Mouse (Mus musculus) right cerebral cortex, adult 18-20 months (tissue): ENCODE measurements around the gene Hmx1.

ENCODE experiments used
- DNase-seq: peaks from one replicate; pipeline ENCODE4 v3.0.0; 2022; ENCODE audit warnings: mixed read lengths

Hmx1 gene

DNA sequence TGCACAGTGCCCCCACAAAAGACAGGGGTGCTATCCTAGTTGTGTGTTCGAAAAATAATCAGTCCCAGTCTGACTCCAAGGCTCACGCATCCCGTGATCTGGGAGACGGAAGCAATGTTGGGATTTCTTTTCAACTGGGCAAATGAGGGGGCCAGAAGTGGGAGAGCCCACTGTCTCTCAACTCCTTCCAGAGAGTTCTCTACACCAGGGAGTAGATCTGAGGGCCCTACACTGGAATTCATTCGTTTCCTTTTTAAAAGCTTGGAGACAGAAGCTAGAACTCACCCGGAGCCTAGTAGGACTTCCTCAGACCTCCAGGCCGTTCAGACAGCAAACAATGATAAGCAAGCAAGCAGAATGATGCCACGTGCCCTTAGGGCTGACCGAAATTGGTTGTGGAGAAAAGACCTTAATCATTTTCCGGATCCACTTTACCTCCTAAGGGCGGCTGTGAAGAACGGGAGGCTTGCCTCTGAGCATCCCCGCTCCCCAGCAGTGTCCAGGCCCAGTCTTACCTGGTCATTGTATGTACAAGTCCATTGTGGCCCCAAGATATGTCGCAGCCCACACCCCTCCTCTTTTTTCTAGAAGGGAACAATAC is 9.5 kb downstream of the Hmx1 start:
- DNase-seq, result no peak

DNA sequence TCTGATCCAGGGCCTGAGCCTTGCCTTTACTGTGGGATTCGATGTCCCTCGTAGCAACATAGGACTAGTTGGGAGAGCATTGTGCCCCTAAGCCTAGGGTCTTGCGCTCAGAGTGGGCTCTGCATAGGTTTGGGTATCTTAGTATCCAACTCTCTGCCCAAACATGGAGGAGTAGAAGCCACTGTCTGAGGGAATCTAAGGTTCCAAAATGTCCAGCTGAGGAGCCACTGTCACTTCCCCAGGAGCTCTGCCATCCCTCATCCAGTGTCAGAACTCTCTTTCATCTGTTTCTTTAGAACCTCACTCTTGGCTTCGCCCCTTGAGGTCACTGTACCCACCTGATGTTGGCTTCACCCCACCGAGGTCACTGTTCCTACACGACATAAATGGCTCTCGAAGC is 10.2 kb downstream of the Hmx1 start:
- no peak for DNase-seq

DNA sequence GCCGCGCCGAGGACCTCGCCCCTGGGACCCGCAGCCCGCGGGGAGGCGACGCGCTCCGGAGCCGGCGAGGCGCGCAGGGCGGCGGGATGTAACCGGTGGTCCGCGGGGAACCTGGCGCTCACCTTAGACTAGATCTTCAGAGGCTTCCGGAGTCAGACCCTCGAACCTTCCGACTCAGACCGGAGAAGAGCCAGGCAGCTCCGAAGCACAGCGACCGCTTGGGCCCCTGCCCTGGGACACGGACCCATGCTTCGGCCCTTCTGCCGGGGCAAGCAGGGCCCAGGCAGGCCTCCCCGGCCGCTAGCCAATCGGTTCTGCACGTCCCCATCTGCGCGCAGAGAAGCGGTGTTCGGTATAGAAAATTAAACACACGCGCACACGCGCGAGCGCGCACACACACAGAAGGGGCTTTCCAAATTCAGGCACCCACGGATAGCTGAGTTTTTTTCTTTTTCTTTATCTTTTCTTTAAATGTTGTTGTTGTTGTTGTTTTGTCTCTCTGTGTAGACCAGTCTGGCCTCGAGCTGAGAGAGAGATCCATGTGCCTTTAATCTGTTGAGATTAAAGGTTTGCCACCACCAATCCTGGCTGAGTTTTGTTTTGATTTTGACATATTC is 10.9 kb downstream of the Hmx1 start:
- DNase-seq, result no peak

DNA sequence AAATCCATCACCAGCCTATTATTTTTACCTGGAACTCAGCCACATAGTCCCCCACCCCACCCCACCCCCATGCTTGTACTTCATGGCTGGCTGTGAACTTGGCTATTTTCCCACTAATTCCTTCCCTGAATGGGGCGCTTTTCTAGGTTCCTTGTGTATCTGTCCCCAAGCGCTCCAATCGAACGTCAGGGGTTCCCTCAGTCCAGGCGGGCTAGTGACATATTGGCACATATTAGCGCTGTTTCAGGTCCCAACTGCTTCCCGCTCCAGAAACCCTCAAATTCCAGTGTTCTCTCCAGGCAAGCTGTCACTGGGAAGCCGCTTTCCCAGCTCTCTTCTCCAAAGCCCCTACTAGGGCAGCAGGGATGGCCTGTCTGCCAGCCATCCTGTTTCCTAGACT is 12.3 kb downstream of the Hmx1 start:
- no peak for DNase-seq

DNA sequence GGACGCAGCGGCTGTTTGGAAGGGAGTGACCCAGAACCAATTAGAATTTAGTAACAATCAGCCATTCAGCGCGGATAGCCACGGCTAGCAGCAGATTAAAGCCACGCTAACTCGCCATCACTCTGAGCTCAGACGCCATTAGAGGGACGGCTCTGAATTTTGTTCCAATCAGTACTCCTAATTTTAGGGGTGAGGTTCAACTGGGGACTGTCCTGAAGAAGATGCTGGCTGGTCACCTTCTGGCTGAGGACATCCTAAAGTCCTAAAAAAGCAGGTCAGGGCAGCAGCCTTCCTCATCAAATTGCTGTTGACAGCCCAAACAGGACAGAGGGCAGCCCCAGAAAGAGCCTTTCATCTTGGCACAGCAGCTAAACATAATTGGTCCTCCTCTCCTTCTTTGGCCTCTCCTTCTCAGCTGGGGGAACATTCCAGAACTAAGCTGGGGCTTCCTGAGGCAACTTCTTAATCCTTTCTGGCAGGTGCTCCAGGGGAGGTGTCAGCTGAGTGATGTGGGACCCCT is 18.6 kb downstream of the Hmx1 start:
- DNase-seq, result no peak

DNA sequence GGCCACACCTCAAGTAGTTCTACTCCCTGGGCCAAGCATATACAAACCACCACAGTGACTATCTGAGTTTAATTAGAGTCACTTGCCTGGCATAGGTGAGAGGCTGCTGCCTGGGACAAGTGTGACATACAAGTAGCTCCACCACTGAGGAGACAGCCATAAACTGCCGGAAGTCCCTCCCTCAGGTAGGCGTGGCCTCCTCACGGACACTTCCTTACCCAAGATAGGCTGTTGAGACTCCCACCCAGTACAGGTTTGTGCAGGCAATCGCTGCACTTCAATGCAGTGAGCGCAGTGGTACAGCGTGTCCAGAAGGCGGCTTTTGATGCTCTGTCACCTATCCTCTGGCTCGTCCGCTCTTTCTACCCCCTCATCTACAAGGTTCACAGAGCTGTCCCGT is 22.1 kb downstream of the Hmx1 start:
- DNase-seq, result no peak

DNA sequence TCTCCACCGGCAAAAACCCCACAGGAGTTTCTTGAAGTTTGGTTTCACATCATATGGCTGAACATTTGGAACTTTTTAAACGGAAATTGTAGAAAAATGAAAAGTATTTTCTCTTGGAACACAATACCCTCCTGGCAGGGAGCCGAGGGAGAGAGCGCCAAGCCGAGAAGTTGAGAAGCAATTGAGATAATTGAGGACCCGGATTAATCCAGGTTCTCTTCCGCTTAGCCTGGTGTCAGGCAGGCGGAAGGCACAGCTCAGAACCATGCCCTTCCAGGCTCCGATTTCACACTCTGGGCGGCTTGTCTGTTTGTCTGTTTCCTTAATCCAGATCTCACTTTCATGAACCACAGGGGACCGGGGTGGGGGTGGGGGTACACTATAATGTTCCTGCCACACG is 23.9 kb downstream of the Hmx1 start:
- DNase-seq, result no peak

DNA sequence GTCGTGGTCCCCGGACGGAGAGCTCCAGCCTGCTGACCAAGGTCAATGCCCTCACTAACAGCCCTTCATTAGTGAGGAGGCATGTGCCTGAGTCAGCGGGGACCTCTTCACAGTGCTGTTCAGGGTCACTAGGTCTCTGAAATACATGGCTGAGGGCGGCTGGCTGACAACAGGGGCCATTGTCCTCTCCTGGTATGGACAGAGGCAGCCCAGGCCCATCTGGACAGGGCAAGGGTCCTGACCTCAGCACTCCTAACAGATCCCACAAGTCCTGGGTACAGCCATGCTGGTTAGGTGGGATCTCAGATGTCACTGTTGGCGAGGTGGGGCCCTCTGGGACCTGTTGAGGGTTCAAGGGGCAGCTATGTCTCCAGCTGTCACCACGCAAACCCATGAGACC is 28.8 kb downstream of the Hmx1 start:
- no peak for DNase-seq

DNA sequence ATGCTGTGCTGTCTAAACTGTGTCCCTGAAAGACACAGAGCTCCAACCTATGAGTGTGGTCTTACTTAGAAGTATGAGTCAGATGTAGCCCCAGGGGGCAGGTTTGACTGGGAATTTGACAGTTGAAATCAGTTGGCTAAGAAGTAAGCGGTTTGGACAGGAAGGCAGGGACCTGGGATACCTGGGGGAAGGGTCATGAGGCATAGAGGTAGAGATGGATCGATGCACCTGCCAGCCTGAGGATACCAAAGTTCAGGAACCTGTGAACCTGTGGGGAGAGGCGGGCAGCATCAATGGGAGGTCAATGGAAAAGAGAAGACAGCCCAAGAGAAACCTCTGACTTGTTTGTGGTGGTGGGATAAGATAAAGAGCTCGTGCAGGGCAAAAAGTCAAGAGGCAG is 32.7 kb downstream of the Hmx1 start:
- no peak for DNase-seq

DNA sequence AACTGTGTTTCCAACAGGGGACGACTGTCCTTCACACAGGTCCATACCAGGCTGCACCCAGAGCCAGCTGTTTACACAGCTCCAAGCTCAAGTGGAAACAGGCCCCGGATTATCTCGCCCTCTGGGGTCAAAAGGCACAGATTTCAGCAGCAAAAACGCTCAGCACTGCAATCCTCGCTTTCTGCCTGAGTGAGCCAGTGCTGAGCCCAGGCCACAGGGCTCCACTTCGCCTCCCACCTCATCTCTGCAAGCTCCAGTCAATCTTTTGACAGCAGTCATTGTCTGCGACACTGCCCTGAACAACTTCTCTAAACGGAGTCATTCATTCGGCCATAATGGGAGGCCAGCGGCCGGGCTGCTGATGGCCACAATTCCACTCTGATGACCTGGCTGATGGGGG is 36.3 kb downstream of the Hmx1 start:
- no peak for DNase-seq

DNA sequence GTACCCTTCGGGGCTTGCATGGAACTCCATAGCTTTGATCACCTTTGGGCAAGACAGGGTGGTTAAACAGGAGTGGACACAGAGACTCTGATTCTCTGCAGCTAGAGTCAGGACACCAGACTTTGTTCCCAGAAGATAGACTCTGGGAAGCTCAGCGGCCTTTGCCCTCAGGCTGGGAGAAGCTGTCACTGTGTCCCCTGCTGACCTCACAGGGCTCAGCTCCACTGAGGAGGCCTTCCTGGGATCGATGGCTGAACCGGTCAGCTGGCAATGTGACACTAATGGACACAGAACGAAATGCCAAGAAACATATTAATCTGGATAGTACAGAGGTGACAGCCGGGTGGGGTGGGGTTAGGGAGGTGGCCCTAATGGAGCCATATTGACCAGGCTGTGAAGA is 39.0 kb downstream of the Hmx1 start:
- DNase-seq, result no peak

DNA sequence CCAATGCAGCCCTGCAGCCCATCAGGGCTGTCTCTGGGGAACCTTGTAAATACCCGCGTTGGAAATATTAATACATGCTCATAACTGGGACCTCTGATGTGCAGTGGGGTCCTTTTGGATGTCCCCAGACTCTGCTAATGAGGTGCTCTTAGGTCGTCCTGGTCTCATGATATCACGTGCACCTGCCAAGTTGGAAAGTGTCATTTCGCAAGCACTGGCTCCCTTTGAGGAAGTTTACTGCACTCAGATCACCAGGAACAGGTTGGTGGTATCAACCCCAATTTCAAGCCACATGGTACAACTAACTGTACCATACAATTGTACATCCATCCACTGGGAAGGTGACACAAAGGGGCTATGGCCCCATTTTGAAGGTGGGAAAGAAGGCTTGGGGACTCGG is 39.5 kb downstream of the Hmx1 start:
- no peak for DNase-seq

DNA sequence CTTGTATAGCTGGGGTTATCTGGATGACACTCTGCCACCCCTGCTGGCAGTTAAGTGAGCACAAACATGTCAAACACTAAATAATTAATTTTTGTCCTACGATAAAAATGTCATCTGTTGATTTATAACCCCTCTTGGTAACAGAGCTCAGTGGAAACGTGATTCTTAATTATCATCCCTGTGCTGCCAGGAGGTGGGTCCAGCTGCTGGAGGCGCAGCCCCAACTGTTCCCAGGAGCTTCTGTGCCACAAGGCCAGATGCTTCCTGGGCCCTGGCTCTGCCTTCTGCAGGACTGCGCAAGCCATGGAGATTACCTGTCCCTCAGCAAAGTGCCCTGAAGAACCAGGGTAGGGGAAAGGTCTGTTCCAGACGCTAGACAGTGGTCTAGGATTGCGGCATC is 43.2 kb downstream of the Hmx1 start:
- no peak for DNase-seq

DNA sequence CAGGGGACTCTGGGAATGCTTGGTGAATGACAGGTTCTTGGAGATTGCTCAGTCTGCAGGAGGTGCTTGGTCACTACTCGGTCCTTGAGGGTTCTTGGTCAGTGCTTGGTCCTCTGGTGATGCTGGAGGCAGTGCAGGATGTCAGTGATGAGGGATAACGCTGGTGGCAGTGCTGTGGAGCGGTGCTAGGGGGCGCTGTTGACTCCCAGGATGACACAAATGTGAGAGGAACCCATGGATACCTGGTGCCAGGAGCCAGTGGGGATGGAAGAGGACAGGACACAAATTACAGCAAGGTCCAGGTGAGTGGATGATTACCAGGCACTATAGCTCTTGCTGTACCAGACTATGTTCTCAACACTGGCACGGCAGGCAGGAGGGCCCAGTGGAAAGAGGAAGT is 45.1 kb downstream of the Hmx1 start:
- DNase-seq, result no peak

DNA sequence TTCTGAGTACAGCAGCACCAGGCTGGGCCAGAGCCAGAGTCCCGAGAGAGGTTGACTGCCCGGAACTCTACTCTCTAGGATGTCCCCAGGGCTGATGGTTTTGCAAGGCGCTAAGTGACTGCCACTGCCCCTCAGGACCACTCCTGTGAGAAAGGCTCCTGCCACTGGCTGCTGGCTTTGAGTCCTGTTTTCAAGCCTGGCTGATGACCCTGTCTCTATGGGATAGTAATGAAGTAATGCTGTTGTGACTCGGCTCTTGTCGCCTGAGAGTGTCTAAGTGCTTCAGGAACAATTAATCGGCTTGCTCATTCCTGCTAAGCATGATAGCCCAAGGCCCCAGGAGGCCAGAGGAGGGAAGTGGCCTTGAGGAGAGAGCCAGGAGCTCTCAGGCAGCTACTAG is 45.8 kb downstream of the Hmx1 start:
- no peak for DNase-seq

DNA sequence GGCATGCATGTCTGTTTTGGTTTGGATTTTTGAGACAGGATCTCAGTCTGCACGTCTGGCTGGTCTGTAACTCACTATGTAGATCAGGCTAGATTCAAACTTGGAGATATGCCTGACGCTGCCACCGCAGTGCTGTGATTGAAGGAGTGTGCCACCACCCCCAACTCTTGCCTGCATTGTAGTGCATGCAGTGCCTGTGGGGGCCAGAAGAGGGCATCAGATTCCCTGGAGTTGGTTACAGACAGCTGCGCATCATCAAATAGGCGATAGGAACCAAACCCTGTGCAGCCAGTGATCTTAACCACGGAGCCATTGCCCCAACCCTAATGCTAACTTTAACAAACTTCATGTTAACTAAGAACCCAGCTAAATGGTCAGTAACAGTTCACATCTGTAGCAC is 49.9 kb downstream of the Hmx1 start:
- no peak for DNase-seq

DNA sequence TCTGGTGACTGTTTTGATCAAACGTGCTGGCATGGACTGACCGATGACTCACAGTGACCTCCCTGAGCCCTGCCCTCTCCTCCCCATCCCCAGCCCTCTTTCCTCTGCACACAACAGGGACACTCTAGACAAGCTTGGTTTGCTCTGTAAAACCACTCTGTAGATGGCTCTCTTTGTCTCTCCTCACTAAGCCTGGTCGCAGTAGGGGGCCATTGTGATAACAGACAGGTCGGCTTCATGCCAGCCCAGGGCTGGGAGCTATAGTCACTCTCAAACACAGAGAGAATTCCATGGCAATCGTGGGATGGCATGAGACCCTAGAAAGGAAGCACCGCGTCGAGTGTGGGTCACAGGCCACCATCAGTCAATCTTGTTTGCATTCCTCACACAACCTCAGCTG is 51.6 kb downstream of the Hmx1 start:
- no peak for DNase-seq

DNA sequence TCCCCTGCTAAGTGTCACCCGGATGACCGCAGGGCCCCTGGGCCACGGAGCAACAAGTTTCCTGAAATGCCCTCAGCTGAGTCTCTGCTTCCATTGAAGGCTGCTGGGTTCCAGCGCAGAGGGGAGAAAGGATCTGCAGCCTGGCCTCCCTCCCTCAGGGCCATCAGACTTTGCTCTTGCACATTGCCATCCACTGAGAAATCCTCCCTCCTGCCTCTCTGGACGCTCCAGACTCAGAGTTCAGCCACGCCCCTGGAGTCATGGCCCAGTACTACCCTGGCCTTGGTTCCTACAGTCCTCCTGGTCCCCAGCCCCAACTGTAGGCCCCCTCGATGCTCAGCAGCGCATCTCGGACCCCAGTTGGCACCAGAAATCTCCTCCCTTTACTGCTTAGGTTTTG is 52.5 kb downstream of the Hmx1 start:
- no peak for DNase-seq

DNA sequence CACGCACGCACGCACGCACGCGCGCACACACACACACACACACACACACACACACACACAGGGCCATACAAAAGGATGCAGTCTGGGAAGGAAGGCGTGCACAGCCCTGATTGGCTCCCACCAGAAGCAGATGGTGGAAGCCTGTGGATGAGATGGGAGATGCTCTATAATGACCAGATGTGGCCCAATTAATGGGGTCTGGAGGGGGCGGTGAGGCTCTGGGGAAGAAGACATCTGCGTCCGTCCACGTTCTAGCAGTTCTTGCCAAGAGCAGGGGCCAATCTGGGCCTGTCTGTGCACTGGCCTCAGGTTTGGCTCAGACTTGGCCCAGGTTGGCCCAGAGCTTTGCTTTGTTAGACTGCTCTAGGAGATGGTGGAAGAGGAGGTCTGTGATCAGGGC is 55.8 kb downstream of the Hmx1 start:
- DNase-seq, result no peak

DNA sequence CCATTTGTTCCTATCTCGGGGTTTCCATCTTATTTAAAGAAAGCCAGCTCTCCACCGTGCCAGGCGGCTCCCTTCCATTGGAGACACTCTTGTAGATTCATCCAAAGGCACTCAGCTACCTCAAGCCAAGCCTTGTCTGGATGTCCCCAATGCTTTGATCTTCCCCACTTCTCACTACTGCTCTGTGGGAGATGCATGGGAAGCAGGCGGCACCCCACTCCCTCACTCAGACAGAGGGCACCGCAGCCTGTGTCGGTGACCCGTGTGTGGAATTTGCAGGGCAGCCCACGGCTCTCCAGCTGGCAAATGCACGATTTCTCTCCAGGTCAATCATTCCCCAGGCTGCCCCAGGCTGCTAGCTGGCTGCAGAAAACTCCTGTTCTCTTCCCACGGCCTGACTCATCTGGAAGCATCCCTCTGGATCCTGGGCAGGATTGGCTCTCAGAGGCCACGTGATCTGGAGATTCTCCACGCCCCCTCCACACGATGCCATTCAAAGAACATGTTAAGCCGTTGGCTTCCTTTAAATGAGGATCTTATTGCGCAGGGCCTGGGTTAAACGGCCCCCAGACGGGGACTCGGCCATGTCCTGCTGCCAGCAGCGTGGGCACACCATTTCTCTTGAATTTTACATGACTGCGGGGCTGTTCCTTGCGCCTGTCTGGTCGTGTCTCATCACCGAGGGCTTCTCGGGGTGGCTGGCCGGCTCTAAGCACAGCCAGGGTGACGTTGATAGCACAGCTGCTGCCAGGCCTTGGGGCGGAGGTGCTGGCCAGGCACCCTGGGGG is 58.9 kb downstream of the Hmx1 start:
- peak; percentile 87 for DNase-seq
